Mouse (Mus musculus) neural tube, embryonic 12.5 days (tissue): ENCODE results near the gene Fbxl19. TPM values are rescaled to one million over a fixed set of nuclear protein-coding genes. Genes with fewer than 3 reads are reported as not detected.

Experiments
- ATAC-seq: fragments of 200-750 bp; cut with Nextera tagmentation; 2 replicates; pipeline ENCODE4 v1.8.0; 2017; ENCODE audit warnings: low read depth, mild to moderate bottlenecking, moderate TSS enrichment, moderate library complexity; ENCODE audit not compliant: low FRiP score
- H3K27ac ChIP-seq: fragments of 300-500 bp; sonication (generic); 2 replicates; pipeline ENCODE4 v1.5.1; 2016
- H3K27me3 ChIP-seq: fragments of 300-500 bp; sonication (generic); replicated peaks from 2 replicates; pipeline ENCODE4 v1.6.1; 2016; ENCODE audit warnings: mild to moderate bottlenecking
- H3K36me3 ChIP-seq: fragments of 300-500 bp; sonication (generic); 2 replicates; pipeline ENCODE4 v1.6.1; 2016; ENCODE audit warnings: mild to moderate bottlenecking
- H3K4me1 ChIP-seq: fragments of 300-500 bp; sonication (generic); 2 replicates; pipeline ENCODE4 v1.6.1; 2016
- H3K4me2 ChIP-seq: fragments of 300-500 bp; sonication (generic); replicated peaks from 2 replicates; pipeline ENCODE4 v1.6.1; 2016; ENCODE audit warnings: mild to moderate bottlenecking
- H3K4me3 ChIP-seq: fragments of 300-500 bp; sonication (generic); 2 replicates; pipeline ENCODE4 v1.5.1; 2016
- H3K9ac ChIP-seq: fragments of 300-500 bp; sonication (generic); 2 replicates; pipeline ENCODE4 v1.6.1; 2016; ENCODE audit warnings: mild to moderate bottlenecking
- H3K9me3 ChIP-seq: fragments of 300-500 bp; sonication (generic); 2 replicates; pipeline ENCODE4 v1.6.1; 2016; ENCODE audit warnings: mild to moderate bottlenecking
- WGBS: fragments of 180-500 bp; shearing (Covaris S2); methylation state at CpG from one replicate; pipeline ENCODE4 v1.1.7; 2016; 5-methylcytosine and 5-hydroxymethylcytosine counted together
- polyA plus RNA-seq: library from polyadenylated mRNA; unstranded; fragments of >200 nt; fragmentation: Nextera tagmentation; extraction: Ambion mirVana; gene quantifications from 2 replicates; pipeline ENCODE4 v1.2.1, GENCODE M21; 2016

Gene Fbxl19
- 10.2 and 13.0 TPM in 2 replicates for polyA plus RNA-seq

GRCm38 (mm10) chr7:127744366-127745045 lies at the start of gene Fbxl19:
Gene Fbxl19 (plus strand): TSS chr7:127744543.
- H3K27me3 ChIP-seq: no peaks in the 10 kb centered on the region
- peak within 1 kb of the TSS; percentile 64 for H3K27ac ChIP-seq
- H3K9ac ChIP-seq: peak within 1 kb of the TSS; percentile 93; the same call in 1 of the 2 replicates
- peaks cover 24% of the 10 kb centered on the region for H3K4me1 ChIP-seq
- ATAC-seq: no peak
- H3K4me2 ChIP-seq: peak within 1 kb of the TSS; percentile 91
- H3K4me3 ChIP-seq: peak within 1 kb of the TSS; percentile 94
- H3K9me3 ChIP-seq: no peaks in the 10 kb centered on the region
- 1% methylated on average over 26 of the region's 26 CpGs for WGBS
- H3K36me3 ChIP-seq: peaks cover 18% of the 10 kb centered on the region

DNA sequence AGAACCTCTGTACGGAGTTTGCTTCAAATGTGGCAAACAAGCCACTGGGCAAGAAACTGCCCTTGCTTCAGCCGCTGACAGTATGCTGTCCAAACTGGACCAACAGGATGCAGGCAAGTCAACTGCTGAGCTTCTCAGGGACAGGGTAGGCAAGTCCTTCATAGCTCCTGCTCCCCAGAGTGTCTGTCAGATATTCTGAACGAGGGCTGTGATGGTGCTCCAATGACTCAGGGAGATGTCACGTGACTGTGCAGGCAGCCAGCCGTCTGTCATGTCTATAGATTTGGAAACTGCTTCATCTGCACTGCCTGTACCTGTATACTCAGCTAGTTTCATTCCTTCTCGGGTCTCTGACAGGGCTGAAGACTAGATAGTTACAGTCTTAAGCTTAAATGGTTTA lies 45.4 kb upstream of the Fbxl19 start:
- no peaks in the 10 kb centered on the region for H3K4me1 ChIP-seq
- H3K9me3 ChIP-seq: no peaks in the 10 kb centered on the region
- no peak overlapping the region for H3K9ac ChIP-seq
- no peaks in the 10 kb centered on the region for H3K27me3 ChIP-seq
- H3K27ac ChIP-seq: no peak overlapping the region
- no peak for ATAC-seq
- H3K4me2 ChIP-seq: no peak overlapping the region
- 81% methylated on average over 6 of the region's 6 CpGs for WGBS
- no peak overlapping the region for H3K4me3 ChIP-seq
- H3K36me3 ChIP-seq: peaks cover 21% of the 10 kb centered on the region; the same call in 1 of the 2 replicates

DNA sequence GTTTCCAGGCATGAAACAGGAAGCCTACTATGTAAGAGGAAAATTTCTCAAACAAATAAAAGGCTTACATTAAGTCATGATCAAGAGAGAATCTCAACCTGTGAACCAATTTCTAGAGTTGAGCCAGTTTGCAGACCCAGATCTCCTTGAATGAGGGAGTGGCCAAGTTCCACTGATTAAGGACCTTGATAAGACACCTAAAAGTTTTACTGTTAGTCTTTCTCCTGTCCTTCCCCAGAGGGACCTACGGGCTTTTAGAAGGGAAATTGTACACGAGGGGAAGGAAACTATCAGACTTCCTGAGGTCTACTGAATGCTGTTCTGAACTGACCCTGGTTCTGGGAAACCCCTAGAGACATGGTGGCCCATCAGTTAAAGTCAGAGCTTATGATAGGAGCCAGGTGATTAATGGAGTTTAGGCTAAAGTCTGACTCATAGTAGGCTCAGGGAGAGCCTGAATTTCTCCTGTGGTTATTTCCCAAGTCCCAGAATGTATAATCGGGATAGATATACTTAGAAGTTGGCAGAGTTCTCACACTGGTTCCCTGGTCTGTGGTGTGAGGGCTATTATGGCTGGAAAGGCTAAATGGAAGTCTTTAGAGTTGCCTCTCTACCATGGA lies 43.5 kb upstream of the Fbxl19 start:
- WGBS: 91% methylated on average over 3 of the region's 3 CpGs
- Histone ChIP-seq H3K36me3 (peaks cover 33% of the 10 kb centered on the region), H3K4me3 (no peak overlapping the region)

GRCm38 (mm10) chr7:127703561-127704178 lies 40.7 kb upstream of the Fbxl19 start:
- no peak overlapping the region for H3K9ac ChIP-seq
- no peak overlapping the region for H3K4me2 ChIP-seq
- H3K27me3 ChIP-seq: no peaks in the 10 kb centered on the region
- no peak overlapping the region for H3K4me3 ChIP-seq
- ATAC-seq: no peak
- no peak overlapping the region for H3K27ac ChIP-seq
- no peaks in the 10 kb centered on the region for H3K9me3 ChIP-seq
- WGBS: 95% methylated on average over 8 of the region's 8 CpGs
- H3K36me3 ChIP-seq: peaks cover 40% of the 10 kb centered on the region
- peaks cover 13% of the 10 kb centered on the region for H3K4me1 ChIP-seq

More for the DNA sequence above, 43.5 kb upstream of the Fbxl19 start:
- no peak for ATAC-seq
- H3K4me1 ChIP-seq: no peaks in the 10 kb centered on the region
- no peak overlapping the region for H3K9ac ChIP-seq
- no peak overlapping the region for H3K27ac ChIP-seq
- no peak overlapping the region for H3K4me2 ChIP-seq
- no peaks in the 10 kb centered on the region for H3K9me3 ChIP-seq
- no peaks in the 10 kb centered on the region for H3K27me3 ChIP-seq

DNA sequence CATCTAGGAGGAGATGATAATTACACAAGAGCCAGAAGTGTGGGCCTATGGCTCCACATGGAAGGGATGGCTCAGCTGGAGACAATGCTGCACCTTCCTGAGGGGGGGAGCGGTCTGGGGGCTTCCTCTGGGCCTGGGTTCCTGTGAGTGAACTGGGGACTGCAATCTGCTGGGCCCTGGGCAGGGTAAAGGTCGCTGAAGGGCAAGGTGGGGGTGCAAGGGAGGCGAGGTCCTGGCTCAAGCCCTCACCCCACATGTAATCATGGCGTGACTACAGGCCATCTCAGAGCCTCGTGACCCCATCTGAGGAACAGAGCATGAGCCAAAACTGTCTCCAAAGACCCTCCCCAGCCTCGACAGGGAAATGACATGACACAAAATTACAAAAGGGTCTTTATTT lies 39.7 kb upstream of the Fbxl19 start:
- WGBS: 73% methylated on average over 6 of the region's 6 CpGs
- H3K27me3 ChIP-seq: no peaks in the 10 kb centered on the region
- no peaks in the 10 kb centered on the region for H3K9me3 ChIP-seq
- no peak overlapping the region for H3K9ac ChIP-seq
- no peak for ATAC-seq
- peaks cover 36% of the 10 kb centered on the region for H3K36me3 ChIP-seq
- no peak overlapping the region for H3K27ac ChIP-seq
- H3K4me1 ChIP-seq: peaks cover 18% of the 10 kb centered on the region
- H3K4me2 ChIP-seq: no peak overlapping the region
- H3K4me3 ChIP-seq: no peak overlapping the region

DNA sequence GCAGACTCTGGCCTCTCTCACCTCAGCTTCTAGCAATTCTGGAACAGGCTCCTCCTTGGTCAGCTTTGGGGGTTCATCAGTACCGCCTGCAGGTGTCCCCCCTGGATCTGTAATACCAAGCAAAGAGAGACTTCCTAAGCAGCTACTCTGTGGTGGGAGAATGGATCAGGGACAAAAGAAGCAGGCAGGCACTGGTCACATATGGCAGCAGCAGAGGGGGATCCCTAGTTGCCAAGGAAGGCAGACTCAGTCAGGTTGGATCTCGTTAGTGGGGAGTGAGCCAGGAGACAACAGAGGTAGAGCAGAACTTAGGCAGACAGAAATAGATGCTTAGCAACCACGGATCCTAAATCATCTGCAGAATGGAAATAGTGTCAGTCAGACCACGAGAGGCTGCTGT lies 38.6 kb upstream of the Fbxl19 start:
- no peak overlapping the region for H3K27ac ChIP-seq
- H3K9me3 ChIP-seq: no peaks in the 10 kb centered on the region
- H3K27me3 ChIP-seq: no peaks in the 10 kb centered on the region
- peaks cover 33% of the 10 kb centered on the region for H3K36me3 ChIP-seq
- no peak overlapping the region for H3K4me2 ChIP-seq
- ATAC-seq: no peak
- H3K9ac ChIP-seq: no peak overlapping the region
- WGBS: 86% methylated on average over 4 of the region's 4 CpGs
- peaks cover 18% of the 10 kb centered on the region for H3K4me1 ChIP-seq
- H3K4me3 ChIP-seq: no peak overlapping the region

- H3K4me3 ChIP-seq: peak overlapping the region; percentile 80
- H3K9me3 ChIP-seq: no peaks in the 10 kb centered on the region
- H3K9ac ChIP-seq: peak overlapping the region; percentile 84
- H3K4me1 ChIP-seq: peaks cover 22% of the 10 kb centered on the region
- WGBS: 25% methylated on average over 22 of the region's 22 CpGs
- H3K27ac ChIP-seq: peak overlapping the region; percentile 90
- H3K27me3 ChIP-seq: no peaks in the 10 kb centered on the region
- peaks cover 30% of the 10 kb centered on the region for H3K36me3 ChIP-seq
- no peak; the same call in 1 of the 2 replicates for ATAC-seq
- peak overlapping the region; percentile 62 for H3K4me2 ChIP-seq
These were observed 37.0 kb upstream of the Fbxl19 start for GRCm38 (mm10) chr7:127707045-127707956.

GRCm38 (mm10) chr7:127707957-127708206 lies 36.5 kb upstream of the Fbxl19 start:
- Histone ChIP-seq H3K4me2 (peak overlapping the region; percentile 62), H3K9ac (peak overlapping the region; percentile 84), H3K4me1 (peaks cover 28% of the 10 kb centered on the region), H3K27ac (peak overlapping the region; percentile 90), H3K9me3 (no peaks in the 10 kb centered on the region), H3K27me3 (no peaks in the 10 kb centered on the region), H3K36me3 (peaks cover 27% of the 10 kb centered on the region), H3K4me3 (peak overlapping the region; percentile 80)
- WGBS: 0% methylated on average over 5 of the region's 5 CpGs
- 0 out of 2 replicates have a peak, but pooled peaks have one; percentile 18 for ATAC-seq

DNA sequence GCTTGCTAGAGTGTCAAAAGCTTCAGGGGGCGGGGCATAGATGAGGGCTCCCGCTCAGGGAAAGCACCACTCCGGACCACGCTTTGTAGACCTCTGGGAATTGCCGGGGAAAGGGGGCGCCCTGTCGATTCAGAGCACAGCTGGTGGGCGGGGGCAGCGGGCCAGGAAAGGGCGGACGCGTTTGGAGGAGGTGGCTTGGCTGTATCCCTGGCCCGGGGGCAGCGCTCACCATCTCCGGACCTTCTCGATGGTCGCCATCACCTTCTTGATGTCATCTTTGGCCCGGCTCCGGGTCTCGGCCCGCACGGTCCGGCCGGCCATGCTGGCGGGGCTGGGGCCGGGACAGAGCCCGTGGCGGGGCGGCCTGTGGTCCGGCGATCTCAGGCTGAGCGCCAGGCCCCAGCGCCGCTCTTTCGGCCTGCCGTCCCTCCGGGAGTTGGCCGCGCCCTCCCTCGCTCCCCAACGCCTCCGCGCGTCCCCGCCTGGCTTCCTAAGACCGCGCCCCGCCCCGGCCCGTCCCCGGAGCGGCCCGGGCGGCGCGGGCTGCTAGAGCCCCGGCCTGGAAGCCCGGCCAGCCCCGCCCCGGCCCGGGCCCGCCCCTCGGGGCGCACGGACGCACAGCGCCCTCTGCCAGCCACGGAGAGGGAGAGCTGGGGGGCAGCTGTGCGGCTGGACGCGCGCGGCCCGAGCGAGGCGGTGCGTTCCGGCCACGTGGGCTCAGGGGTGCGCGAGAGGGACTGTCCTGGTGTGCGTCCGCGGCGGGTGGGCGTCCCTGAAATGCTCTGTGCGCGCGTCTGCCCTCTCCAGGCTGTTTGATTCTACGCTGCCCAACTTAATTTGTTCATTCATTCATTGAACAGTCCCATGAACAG lies 35.9 kb upstream of the Fbxl19 start, which contains the start of gene Bcl7c:
Gene Bcl7c (minus strand): TSS at position 727 of the 872 bp plus-strand sequence.
- peak; percentile 81 for ATAC-seq
- under 1% methylated on average over 86 of the region's 90 CpGs for WGBS
- Histone ChIP-seq H3K4me3 (peak within 1 kb of the TSS; percentile 80), H3K27me3 (no peaks in the 10 kb centered on the region), H3K27ac (peak within 1 kb of the TSS; percentile 90), H3K9ac (peak within 1 kb of the TSS; percentile 84), H3K9me3 (no peaks in the 10 kb centered on the region), H3K36me3 (peaks cover 22% of the 10 kb centered on the region), H3K4me1 (peaks cover 28% of the 10 kb centered on the region), H3K4me2 (peak within 1 kb of the TSS; percentile 62)

DNA sequence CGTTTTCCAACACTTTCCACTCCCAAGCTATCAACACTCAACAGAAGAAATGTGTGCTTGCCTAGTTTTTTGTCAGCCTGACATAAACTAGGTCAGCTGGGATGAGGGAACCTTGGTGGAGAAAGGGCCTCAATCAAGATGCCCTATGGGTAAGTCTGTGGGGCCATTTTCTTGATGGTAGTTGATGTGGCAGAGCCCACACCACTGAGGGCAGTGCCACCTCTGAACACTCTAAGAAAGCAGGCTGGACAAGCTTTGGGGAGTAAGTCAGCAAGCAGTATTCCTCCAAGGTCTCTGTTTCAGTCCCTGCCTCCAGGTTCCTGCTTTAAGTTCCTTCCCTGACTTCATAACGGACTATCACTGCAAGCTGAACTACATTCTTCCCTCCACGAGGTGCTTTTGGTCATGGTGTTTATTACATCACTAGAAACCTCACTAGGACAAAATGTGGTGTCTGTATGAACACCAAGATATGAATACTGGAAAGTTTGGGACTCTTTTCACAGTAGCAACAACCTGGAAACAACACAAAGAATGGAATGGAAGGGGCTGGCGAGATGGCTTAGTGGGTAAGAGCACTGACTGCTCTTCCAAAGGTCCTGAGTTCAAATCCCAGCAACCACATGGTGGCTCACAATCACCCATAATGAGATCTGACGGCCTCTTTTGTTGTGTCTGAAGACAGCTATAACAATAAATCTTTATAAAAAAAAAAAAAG lies 34.9 kb upstream of the Fbxl19 start:
- H3K9ac ChIP-seq: no peak overlapping the region
- ATAC-seq: no peak
- no peak overlapping the region for H3K27ac ChIP-seq
- H3K4me1 ChIP-seq: peaks cover 28% of the 10 kb centered on the region
- H3K9me3 ChIP-seq: no peaks in the 10 kb centered on the region
- no peaks in the 10 kb centered on the region for H3K27me3 ChIP-seq
- WGBS: 75% methylated on average over 5 of the region's 5 CpGs
- H3K36me3 ChIP-seq: peaks cover 18% of the 10 kb centered on the region
- peak overlapping the region; percentile 80; the same call in 1 of the 2 replicates for H3K4me3 ChIP-seq
- H3K4me2 ChIP-seq: peak overlapping the region; percentile 62

DNA sequence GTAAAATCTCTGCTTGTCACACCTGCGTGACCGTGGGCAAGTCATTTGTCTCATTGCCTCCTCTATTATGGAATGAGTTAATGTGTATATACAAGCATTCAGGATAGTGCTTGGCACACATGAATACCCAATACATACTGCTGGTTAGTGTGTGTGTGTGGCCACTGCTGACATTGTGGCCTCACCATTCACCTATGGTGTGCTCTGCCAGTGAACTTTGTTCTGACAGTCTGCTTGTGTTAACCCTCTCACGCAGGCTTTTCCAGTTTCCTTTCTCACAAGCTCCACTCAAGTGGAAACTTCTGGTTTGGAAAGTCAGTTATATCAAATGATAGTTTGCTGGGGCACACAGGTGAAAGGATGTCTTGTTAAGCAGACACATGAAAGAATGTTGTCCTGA lies 33.3 kb upstream of the Fbxl19 start:
- Histone ChIP-seq H3K36me3 (peaks cover 4% of the 10 kb centered on the region), H3K4me2 (no peak overlapping the region), H3K9me3 (no peaks in the 10 kb centered on the region), H3K9ac (no peak overlapping the region), H3K27ac (no peak overlapping the region), H3K4me3 (no peak overlapping the region), H3K4me1 (peaks cover 28% of the 10 kb centered on the region), H3K27me3 (no peaks in the 10 kb centered on the region)
- ATAC-seq: no peak
- WGBS: 91% methylated on average over 3 of the region's 3 CpGs
